Mouse (Mus musculus): ENCODE results near the gene Olfr836. TPM values are rescaled to one million over a fixed set of nuclear protein-coding genes. Genes with fewer than 3 reads are reported as not detected.
"Not testable (repeated sequence)": the region's sequence is repeated elsewhere in the genome, so short reads cannot be mapped to it uniquely, and the experiment has no call there.

The Olfr836 gene
- not detected for total RNA-seq (2021)
- long read RNA-seq, experiment 1 = 0 reads
- long read RNA-seq, experiment 2 = 0 reads

DNA sequence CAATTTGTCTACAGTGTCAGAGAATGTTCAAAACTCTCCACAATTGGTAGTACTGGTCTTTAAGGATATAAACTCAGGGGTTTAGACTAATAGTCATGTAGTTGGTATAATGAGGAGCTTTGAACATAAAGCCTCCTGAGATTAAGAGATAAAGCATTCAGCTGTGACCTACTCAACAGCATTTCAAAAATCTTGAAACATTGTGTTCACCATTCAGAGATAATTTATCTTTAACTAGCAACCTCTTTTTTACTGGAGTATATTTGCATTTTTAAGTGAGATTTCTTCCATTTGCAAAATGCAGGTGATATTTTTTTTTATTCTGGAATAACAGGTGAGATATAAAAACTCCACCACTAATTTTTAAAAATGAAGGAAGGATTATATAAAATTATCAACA lies at the start of gene Olfr836:
TSS of gene Olfr836 (plus strand) at position 301 of the 400 bp plus-strand sequence.
- intact Hi-C loops (cut with DNase I) = no loop called here
- DNase-seq = no peak

DNA sequence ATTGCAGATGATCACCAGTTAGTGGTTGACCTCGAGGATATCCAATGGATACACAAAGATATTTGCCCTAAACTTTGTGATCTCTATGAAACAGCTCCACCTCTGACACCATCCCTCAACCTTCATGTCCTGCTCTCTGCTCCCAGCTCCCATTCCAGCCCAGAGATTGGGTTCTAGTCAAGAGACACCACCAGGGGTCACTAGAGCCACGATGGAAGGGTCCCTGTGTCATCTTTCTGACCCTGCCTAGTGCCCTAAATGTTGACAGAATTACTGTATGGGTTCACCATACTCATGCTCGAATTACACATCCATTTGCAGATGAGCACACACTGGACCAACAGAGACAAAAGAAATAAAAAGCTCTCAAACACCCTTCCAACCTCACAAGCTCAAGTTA lies 35.2 kb upstream of the Olfr836 start:
- no peak for DNase-seq
- intact Hi-C loops (cut with DNase I) = no loop called here

DNA sequence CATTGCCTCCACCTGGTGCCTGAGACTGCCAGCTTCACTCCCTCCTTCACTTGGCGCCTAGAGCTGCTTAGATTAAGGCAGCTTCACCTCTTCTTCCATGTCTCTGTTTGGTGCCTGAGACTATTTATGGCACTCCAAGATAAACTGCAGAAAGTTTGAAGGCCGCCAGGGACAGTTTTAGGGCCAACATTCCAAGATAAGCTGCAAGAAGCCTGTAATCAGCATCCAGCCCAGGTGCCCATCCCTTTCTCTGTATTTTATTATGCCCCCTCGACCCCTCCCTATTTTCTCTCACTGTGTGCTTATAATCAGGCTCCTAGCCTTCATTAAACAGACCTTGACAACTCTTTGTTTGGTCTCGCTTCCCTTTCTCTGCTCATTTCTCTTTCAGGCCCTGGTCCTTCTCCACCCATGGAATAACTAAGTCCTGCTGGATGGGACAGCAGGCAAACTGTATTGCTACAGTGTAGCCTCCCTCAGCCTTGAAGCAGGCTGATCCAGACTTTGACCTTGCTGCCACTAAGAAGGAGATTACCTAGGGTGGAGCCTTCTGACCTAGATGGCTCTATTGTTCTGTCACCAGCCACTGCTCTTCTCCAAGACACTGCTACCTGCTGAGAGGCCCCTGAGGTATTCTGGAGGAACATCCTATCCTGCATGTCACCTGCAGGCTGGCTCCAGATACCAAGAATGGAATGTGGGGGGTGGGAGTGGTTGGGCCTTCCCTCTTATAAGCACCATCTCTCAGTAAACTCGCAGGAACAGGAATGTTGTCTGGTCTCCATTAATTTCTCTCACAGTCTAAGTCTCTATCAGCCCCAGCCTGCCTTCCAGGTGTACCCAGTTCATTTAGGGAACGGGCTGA lies 27.1 kb upstream of the Olfr836 start:
- intact Hi-C loops (cut with DNase I) = not testable (repeated sequence)

DNA sequence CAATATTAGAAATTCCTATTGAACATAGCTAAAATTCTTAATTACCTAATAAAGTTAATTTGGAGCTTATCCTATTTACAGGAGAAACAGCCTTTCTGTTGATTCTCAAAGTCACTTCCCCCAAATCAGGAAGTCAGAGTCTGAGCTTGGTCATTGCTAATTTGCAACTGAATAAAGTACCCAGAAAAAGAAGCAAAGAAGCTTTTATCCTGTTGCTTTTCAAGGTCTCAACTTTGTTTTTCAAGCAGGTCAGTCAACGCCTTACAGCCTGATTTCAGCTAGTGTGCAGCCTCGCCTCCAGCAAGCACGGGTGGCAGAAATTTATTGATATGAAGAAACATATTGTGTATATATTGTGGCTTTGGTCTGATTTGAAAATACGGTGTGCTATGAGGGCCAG lies 22.9 kb upstream of the Olfr836 start:
- intact Hi-C loops (cut with DNase I) = no loop called here
- DNase-seq = no peak

More for the DNA sequence above, 27.1 kb upstream of the Olfr836 start:
- DNase-seq = not testable (repeated sequence)

DNA sequence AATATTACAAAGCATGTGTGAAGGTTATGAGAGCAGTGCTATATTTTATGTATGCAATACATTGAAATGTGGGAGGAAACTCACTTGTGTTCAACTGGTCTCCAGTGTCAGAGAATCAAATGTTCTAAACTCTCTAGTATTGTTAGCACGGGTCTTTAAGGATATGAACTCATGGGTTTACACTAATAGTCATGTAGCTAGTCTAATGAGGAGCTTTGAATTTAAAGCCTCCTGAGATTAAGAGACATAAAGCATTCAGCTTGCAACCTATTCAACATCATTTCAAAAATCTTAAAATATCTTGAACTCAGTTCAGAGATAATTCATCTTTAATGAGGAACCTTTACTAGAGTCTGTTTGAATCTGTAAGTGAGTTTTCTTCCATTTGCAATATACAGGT lies 15.8 kb downstream of the Olfr836 start, which contains the start of gene Olfr837:
TSS of gene Olfr837 (plus strand) at position 301 of the 400 bp plus-strand sequence.
- no peak for DNase-seq
- intact Hi-C loops (cut with DNase I) = no loop called here

Other genes with a start within 250 kb of the Olfr836 start
- gene Olfr830, start 245.7 kb upstream of the Olfr836 start, total RNA-seq (2021) = not detected
- not detected for gene Olfr832, start 183.3 kb upstream of the Olfr836 start, total RNA-seq (2021)
- not detected for gene Olfr834, start 132.4 kb upstream of the Olfr836 start, total RNA-seq (2021)
- gene Olfr835, start 87.6 kb upstream of the Olfr836 start, total RNA-seq (2021) = not detected
- not detected for gene Olfr837, start 15.9 kb downstream of the Olfr836 start, total RNA-seq (2021)
- gene Olfr839-ps1, start 56.9 kb downstream of the Olfr836 start, total RNA-seq (2021) = not detected
- not detected for gene Olfr843, start 131.6 kb downstream of the Olfr836 start, total RNA-seq (2021)
- not detected for gene Olfr844, start 196.0 kb downstream of the Olfr836 start, total RNA-seq (2021)
- not detected for gene Olfr845, start 216.1 kb downstream of the Olfr836 start, total RNA-seq (2021)
- not detected for gene Olfr846, start 243.6 kb downstream of the Olfr836 start, total RNA-seq (2021)

All from gastrocnemius, postnatal 36 days (tissue).